Mouse (Mus musculus) liver, adult (tissue): ENCODE data around the gene Fam20c.

Experiments
- GATA4 ChIP-seq: IDR thresholded peaks from 2 replicates; pipeline ENCODE4 v1.6.1; 2014; ENCODE audit warnings: mild to moderate bottlenecking, low read length; ENCODE audit not compliant: insufficient replicate concordance

Fam20c gene

DNA sequence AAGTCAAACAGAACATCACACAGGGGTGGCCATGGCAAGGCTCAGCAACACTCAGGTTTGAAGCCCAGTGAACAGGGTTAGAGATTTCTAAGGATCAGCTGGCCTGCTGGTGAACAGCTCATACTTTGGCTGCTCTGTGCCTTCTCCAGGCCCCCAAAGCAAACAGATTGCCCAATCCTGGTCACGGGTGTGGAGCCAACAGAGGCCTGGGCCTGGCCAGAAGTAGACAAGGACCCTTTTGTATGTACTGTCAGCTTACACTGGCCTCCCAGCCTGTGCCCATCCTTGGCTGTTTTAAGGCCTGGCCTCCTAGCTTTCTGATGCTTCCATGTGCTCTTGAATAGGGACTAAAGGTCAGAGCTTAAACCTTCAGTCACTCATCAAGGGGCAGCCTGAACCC lies 22.0 kb downstream of the Fam20c start:
- TF ChIP-seq GATA4 = no peak

DNA sequence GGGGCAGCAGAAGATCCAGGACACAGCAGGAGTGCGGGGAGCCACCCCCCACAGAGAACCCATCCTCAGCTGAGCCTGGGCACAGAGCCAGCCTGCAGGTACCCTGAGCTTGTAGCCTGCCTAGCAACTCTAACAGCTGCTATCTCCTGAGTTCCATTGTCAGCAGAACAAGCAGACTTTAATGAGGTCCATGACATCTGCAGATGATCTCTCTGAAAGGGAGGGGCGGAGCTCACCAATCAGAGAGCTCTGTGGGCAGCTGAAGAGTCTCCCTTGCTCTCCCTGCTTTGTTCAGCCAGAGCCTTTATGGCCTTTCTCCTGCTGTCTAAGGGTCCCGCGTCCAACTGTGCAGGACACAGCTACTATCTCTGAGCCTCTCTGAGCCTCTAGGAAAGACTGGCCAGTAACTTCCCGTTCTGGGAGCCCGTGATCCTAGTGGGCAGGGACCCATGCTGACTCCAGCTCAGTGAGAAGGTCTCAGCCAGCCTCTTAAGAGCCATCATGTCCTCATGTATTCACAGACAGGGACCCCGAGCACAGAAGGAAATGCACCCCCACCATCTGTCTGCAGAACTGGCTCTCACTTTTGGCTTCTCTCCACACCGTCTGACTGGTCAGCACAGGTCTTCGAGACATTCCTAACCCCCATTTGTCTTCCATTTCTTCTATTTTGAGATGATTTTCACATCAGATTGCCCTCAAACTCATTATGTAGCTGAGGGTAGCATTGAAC lies 24.6 kb downstream of the Fam20c start:
- TF ChIP-seq GATA4 = no peak

DNA sequence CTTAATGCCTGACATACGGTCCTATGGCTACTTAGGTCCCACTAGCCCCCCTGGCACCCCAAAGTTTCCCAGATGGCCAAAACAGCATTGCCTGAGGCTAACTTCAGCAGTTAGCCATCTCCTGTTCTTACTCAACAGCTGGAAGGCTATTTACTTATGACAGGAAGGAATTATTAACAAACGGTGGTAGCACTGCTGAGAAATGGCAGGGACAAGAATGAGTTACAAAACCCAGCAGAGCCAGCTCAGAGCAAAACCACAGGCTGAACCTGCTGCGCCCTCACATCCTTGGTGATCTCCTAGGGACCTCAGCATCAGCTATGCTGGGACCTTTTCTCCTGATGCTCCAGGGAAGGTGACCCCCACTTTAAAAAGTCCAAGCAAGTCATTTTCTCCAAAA lies 25.3 kb downstream of the Fam20c start:
- TF ChIP-seq GATA4 = no peak

DNA sequence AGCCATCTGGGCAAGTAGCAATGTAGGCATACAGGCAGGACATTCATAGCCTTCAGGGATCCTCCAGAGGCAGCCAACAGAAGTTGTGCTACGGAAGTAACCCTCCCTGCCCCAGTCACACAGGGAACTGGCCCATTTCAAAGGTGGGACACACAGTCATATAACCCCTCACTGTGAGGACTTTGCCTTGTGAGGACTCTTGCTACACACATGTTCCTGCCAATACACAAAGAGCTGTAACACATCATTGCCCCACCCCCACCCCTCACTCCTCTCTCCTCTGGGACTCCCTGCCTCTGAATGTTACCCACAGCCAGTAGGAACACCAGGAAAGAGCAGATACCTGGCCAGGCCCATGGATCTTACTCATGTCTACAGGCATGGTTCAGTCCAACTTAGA lies 28.4 kb downstream of the Fam20c start:
- no peak for TF ChIP-seq GATA4

DNA sequence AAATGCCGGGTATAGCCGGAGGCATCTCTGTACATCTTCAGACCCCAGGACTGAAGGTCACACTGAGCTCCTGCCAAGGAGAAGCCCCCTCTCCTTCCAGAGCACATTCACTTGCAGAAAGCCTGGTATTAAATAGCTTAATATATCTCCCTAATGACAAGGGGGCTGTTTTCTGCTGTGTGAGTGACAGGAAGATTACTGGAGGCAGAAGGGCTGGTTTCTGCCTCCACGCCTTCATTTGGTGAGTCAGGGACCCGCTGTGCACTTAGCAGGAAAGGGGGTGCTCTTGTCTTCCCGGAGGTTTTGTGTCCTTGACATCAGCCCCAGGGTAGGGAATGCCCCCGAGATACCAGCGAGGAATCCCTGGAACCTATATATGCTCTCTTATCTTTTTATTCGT lies 28.9 kb downstream of the Fam20c start:
- TF ChIP-seq GATA4 = no peak

DNA sequence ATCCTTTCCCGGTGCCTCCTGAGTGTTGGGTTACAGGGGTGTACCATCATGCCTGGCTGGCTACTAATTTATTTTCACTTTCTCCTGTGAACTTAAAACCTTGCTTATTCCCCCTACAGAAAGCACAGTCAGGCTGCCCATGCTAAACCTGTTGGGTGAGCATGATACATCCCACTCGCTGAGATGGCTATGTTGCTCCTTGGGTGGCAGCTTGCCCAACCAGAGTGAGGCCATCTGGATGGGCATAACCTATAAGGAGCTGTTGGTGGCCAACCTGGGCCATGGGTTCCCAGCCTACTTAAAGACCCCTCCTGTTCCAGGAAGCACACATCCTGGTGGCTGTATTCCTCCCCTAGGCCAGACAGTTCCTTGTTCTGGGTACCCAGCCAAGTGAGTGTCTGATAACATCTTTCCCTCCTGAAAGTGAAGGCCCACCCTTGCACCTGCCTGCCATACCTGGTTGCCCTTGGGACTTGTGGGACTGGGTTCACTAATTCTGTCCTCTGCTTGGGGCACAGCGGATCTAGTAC lies 31.7 kb downstream of the Fam20c start:
- no peak for TF ChIP-seq GATA4

DNA sequence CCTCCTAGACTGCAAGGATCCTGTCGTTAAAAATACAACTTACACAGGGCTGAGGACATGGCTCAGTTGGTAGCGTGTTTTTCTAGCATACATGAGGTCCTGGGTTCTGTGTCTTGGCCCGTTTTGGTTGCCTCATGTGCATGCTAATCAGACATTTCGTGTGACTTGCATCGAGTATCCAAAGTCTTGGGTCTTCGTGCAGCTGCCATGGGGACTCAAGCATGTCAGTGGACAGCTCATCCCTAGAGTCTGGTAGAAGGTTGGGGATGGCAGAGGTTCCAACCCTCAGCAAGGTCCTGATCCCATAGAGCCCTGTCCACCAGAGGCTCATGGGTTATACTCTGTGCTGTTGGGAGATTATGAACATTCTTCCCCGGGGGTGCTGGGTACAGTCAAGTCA lies 33.3 kb downstream of the Fam20c start:
- no peak for TF ChIP-seq GATA4

DNA sequence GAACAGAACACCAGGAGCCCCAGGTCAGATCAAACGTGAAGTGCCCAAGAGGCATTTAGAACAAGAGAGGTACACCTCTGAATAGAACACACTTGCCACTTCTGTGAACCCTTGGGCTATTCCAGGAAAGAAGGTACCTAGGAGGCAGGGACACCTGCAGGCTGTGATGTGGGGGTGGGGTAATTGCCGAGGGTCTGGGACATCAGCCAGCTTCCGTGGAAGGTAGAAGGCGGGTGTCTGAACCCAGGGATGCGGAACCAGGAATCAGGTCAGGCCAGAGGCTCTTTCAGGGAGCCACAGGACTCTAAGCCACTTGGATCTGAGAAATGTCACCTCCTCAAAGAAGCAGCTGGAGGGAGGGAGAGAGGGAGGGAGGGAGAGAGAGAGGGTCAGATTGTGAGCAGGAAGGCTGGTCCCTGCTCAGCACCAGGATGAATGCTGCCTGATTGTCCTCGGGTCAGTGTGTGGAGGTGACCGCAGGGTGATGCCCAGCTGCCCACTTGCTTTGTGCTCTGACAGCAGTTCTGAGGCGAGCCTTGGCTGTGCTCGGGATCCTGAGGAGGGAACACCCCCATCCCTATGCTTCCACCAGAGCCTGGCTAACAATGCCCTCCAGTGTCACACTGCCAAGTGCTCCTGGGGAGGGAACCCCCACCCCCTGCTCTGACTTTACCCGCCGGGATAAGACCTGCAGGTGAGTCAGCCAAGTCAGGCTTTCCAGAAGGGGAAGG lies 34.3 kb downstream of the Fam20c start:
- no peak for TF ChIP-seq GATA4

DNA sequence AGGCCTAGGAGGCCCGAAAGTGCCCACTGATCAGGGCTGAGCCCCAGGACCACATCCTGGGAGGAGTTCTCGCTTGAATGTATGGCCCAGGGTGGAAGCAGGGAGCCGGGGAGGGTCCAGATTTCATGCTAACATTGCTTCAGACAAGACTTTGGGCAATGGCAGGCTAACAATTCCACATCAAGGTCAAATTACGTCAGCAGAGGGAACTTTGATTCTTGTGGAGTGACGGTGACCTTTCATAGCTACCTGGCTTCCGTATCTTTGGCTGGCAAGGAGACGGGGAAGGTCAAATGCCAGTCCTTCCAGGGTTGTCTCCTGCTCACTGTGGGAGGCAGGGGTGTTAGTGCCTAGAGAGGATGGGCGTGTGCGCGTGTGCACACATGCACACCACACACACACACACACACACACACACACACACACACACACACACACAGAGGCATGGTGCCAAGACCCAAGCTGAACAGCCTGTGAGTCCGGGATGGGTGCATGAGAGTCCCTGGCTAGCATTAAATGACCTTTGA lies 36.7 kb downstream of the Fam20c start:
- TF ChIP-seq GATA4 = no peak

DNA sequence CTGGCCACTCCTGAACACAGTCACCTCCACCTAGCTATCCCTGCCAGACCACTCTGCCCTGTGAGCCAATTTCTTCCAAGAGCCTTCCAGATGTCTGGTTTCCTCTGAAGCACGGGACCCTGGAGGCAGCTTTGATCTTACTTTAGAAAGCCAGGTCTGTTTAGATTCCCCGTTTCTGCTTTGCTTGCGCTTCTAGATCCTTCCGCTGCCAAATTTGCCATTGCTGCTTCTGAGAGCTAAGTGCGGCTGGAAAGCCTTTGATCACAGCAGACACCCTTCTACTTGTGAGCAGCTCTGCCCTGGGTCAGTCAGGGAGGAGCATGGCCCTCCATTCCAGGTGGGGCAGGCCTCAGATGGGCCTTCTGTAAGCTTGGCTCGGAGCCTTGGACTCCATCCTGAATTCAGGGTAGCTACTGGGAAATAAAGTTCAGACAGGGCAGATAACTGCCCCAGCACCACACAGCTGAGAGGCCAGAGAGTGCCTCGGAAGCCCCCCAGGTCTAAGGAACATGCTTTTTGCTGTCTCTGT lies 47.3 kb downstream of the Fam20c start:
- no peak for TF ChIP-seq GATA4

DNA sequence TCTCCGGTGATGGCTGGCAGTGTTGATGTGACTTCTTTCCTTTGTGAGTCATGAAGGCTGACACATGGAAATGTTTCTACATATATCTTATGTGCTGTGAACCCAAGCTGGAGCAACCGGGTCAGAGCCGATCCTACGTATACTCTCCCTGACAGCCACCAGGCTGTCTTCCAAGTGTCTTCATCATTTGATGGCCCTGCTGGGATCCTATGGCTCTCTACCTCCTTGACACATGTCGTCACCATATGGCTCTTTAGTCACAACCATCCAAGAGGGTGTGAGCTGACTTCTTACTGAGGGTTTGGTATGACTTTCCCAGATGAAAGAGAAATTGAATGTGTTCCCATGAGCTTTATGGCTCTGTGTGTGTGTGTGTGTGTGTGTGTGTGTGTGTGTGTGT lies 50.0 kb downstream of the Fam20c start:
- no peak for TF ChIP-seq GATA4

DNA sequence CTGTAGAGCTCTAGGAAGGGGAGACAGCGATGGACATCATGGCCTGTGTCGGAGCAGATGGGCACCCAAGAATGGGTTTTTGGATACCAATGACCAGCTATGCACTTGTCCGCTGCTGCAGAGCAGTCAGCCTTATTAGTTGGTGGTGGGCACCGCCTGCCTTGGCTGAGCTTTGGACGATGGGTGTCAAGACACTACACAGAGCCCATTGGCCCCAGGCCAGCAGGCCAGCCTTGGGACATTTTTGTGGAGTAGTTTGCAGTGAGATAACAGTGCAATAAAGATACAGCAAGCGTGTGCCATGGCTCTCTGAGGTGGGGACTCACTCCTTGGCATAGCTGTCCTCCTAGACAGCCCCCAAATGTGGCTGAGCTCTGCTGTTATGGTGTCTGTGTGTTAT lies 55.5 kb downstream of the Fam20c start:
- TF ChIP-seq GATA4 = no peak

DNA sequence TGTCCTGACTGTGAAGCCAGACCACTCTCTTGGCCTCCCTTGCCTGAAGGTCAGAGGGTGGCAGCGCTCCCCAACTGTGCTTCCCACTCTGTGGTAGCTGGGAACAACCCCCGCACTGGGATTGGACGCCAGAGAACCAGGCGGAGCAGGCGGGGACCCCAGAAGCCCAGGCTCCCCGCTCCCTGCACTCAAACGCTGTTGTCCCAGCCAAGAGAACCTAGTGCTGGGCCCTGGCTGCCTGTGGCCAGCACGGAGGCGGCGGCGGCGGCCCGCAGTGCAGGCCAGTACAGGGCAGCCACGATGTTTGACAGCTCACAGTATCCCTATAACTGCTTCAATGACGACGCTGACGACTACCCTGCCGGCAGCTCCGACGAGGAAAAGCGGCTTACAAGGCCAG lies 65.5 kb downstream of the Fam20c start, which contains the start of gene Gm5294:
Gene Gm5294 (plus strand): TSS at position 301 of the 400 bp plus-strand sequence.
- TF ChIP-seq GATA4 = no peak

DNA sequence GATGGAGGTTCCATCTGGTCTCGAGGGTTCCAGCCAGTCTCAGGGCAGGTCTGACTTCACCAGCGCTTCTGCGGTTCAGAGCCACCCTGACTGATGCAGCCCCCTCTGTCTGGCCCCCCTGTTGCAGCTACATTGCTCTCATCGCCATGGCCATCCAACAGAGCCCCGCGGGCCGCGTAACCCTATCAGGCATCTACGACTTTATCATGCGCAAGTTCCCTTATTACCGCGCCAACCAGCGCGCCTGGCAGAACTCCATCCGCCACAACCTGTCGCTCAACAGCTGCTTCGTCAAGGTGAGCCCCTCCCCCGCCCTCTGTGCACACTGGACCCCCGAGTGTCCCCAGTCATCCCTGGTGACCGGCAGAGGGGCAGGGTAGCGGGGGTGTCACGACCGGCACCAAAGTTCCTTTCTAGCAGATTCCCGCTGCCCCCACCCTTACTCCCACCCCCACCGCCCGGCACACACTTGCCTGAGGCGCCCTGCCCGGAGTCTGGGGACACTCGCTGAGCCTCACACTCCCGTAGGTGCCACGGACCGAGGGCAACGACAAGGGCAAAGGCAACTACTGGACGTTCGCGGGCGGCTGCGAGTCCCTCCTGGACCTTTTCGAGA lies 66.5 kb downstream of the Fam20c start:
- no peak for TF ChIP-seq GATA4

DNA sequence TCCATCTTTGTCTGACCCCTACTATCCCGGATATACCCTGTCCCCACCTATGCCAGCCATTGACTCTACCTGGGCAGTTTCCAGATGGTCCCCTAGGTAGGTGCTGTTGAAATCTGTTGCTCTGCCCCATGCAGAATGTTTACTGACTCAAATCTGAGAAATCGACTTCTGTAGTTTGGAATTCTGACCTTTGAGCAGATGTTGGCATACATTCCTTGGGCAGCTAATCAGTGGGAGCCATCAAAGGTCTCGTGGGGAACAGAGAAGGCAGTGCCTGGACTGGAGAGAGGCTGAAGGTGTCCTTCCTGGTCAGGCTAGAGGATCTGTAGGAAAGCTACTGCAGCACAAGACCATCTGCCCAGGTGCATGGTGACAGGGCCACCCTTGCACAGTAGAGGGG lies 70.8 kb downstream of the Fam20c start:
- peak; percentile 92; the same call in 1 of the 2 replicates for TF ChIP-seq GATA4
